Mouse (Mus musculus): ENCODE measurements at regions not wholly inside any gene's neighbourhood (a gene's known extent, or its start where the extent isn't known, plus 50 kb on each side); places are given as distances from the start of the nearest gene placed in this dataset.
A peak's percentile ranks its signal among the peaks of the same experiment; 100 is the strongest.

- no peak for DNase-seq (ENCODE audit: low spot score)
Measured at GRCm38 (mm10) chr3:130977921-130978700, 132.2 kb upstream of the Lef1 start.

- DNase-seq (ENCODE audit: low spot score), result no peak
Measured at GRCm38 (mm10) chr3:130976206-130976605, 134.1 kb upstream of the Lef1 start.

GRCm38 (mm10) chr3:130975291-130975690 is 135.0 kb upstream of the Lef1 start:
- no peak for DNase-seq (ENCODE audit: low spot score)

DNA sequence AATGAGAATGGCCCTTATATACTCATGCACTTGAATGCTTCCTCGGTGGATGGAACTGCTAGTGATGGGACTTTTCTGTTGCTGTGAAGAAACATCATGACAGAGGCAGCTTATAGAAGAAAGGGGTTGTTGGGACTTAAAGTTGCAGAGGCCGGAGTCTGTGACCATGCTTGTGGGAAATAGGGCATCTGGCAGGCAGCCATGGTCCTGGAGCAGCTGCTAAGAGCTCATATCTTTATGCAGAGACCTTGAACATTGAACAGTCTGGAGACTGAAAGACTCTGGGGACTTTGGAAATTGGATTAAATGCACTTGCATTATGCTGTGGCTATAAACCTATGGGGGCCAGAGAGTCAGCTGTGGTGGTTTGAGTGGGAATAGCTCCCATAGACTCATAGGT is 138.1 kb upstream of the Lef1 start:
- no peak for DNase-seq (ENCODE audit: low spot score)

DNA sequence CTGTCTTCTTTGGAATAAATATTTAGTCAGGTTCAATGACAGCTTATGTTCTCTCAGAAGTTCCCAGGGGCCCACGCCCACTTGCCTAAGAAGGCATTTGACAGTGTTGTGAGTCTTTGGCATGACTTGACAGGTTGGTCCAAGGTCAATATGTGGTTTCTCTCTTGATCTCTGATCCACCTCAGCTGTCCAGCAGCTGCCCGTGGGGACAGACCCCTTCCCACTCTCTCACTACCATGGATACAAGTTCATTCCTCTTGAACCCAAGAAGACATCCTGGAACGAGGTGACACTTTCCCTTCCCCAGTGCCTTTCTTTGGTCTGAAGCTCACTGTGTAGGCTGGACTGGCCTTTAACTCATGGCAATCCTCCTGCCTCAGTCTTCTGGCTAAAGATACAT is 145.0 kb upstream of the Lef1 start:
- DNase-seq (ENCODE audit: low spot score), result no peak

GRCm38 (mm10) chr3:130964088-130964487 is 146.2 kb upstream of the Lef1 start:
- no peak for DNase-seq (ENCODE audit: low spot score)

- no peak for DNase-seq (ENCODE audit: low spot score)
Measured at GRCm38 (mm10) chr3:130963625-130964024, 146.6 kb upstream of the Lef1 start.

DNA sequence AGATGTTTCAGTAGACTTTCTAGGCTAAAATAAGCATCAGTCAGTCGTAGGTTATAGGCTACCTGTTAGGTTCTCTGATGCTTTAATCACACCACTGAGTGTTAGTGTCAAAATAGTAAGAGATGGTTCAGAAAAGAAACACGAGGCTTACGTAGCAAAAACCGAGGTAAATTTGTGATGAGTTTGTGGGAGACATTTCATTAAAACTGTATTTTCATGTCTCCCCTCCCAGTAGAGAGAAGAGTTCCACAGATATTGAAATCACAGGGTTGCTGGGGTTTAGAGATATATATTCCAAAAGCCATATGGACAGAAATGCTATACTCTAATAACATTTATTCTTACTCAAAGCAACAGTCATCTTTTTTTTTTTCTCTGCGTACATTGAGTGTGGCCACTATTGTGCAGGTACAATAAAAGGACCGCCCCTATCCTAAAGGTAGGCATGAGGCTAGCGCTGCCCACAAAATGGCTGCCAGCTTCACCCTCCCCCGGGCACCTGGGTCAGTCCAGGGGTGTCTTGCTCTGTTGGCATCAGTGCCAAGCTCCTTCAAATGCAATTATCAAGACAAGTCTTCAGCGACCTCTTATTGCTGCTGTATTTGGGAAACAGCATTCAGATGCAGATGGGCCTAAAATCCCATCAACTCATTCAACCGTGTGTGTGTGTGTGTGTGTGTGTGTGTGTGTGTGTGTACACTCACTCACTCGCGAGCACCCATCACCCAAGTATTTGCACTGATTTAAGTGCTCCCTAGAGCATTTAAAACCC is 147.4 kb upstream of the Lef1 start:
- no peak for DNase-seq (ENCODE audit: low spot score)

- no peak for DNase-seq (ENCODE audit: low spot score)
Measured at GRCm38 (mm10) chr3:130962151-130962633, 148.1 kb upstream of the Lef1 start.

DNA sequence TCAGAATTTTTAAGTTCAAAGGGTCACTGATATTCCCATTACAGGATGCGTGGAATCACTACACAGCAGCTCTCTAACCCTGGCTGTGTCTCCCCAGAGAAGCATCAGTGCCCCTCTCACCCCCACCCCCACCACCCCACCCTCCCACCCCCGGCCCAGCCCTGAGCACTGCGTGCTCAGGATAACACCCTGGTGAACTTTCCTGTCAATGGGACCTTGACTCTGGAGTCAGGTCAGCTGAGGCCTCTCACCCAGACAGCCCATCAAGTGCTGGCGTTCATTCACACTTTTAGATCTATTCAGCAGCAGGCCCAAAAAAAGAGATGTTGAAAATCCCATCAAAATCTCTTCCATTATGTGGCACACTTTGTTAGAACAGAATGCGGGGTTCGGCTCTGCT is 148.6 kb upstream of the Lef1 start:
- DNase-seq (ENCODE audit: low spot score), result no peak

DNA sequence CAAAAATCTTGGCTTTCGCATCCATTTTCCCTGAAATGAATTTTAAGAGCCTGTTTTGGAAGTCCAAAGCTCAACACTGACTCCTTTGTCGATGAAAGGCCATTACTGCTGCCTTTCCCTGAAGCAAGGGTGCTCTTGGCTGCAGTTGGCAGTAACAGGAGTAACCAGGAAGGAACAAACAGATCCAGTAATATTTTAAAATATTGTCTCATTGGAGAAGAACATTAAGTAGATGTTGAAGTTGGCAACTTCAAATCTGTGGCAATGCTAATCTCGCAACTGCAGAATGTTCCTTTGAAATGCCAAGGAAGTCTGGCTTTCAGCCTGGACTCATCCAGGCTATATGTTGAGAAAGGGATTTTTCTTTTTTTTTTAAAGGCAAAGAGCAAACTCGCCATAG is 154.3 kb upstream of the Lef1 start:
- peak; percentile 19 for DNase-seq (ENCODE audit: low spot score)

DNA sequence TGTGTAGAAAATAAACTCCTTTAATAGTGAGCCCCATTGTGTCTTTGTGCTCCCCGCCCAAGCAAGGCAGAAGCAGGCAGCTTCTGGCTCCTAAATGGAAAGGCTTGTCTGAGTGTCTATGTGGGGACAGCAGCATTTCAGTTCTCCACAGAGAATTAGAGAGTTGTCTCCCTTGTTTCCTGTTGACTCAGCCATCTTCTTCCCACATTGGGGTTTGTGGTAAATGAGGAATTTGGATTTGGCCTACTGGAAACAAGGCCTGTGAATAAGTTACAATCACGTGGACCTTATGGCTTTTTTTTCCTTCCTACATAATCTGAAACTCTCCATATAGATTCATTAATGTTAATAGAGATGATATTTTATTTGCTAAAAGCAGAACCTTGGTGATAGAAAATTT is 158.9 kb upstream of the Lef1 start:
- no peak for DNase-seq (ENCODE audit: low spot score)

GRCm38 (mm10) chr3:130950872-130951271 is 159.4 kb upstream of the Lef1 start:
- DNase-seq (ENCODE audit: low spot score), result no peak

DNA sequence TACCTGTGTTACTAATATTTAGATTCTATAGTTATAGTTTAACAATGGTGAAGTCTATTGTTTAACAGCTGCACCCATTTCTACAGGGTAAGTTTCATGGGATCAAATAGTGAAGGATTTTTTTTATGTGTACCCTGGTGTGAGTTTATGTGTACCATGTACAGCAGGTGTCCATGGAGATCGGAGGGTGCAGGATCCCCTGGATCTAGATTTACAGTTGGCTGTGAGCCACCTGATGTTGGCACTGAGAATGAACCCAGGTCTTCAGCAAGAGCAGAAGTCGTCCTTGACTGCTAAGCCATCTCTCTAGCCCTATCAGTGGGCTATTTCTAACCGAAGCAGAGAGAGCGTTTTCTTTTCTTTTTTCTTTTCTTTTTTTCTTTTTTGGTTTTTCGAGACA is 162.4 kb upstream of the Lef1 start:
- no peak for DNase-seq (ENCODE audit: low spot score)

GRCm38 (mm10) chr3:130947277-130947606 is 163.0 kb upstream of the Lef1 start:
- no peak for DNase-seq (ENCODE audit: low spot score)

GRCm38 (mm10) chr3:130946576-130947276 is 163.5 kb upstream of the Lef1 start:
- DNase-seq (ENCODE audit: low spot score), result no peak

GRCm38 (mm10) chr3:130945861-130946449 is 164.3 kb upstream of the Lef1 start:
- peak; percentile 35 for DNase-seq (ENCODE audit: low spot score)

- DNase-seq (ENCODE audit: low spot score), result no peak
Measured at GRCm38 (mm10) chr3:130945396-130945795, 164.9 kb upstream of the Lef1 start.

- DNase-seq (ENCODE audit: low spot score), result no peak
Measured at GRCm38 (mm10) chr3:130944241-130944640, 166.0 kb upstream of the Lef1 start.

- DNase-seq (ENCODE audit: low spot score), result no peak
Measured at GRCm38 (mm10) chr3:130942947-130943630, 167.2 kb upstream of the Lef1 start.

GRCm38 (mm10) chr3:130940302-130940867 is 169.9 kb upstream of the Lef1 start:
- DNase-seq (ENCODE audit: low spot score), result no peak

DNA sequence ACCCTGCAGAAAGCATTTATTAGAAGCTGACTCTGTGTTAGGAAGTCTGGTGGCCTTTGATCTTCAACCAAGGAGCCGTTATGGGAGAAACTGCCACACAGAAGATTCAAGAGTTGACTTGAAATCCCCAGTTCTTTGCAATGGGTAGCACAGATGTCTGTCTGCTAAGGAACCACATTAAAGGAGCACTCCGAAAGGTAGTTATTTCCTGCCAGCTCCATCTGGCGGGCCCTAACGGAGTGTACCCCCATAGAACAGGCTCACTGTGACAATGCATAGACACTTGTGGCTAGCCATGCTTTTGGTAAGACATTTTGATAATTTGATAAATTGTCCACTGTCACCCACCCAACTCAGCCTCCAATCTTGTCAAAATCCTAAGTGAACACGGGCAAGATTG is 173.3 kb upstream of the Lef1 start:
- no peak for DNase-seq (ENCODE audit: low spot score)

Data from testis, postnatal 14 days (tissue).